8 mouse cellular contexts compared by ENCODE assay signal in genomic region chr7:114292501-114292971, GRCm38 (mm10). TPM values are rescaled to one million over a fixed set of nuclear protein-coding genes. Genes with fewer than 3 reads are reported as not detected.
DNase-seq lines count a peak whose midpoint lies in the region; ATAC-seq and TF ChIP-seq lines count a peak whose summit lies in the region.

No protein-coding gene starts in this region.

- H3K36me3 ChIP-seq in lung, postnatal 0 days (ENCODE audit: insufficient read depth, low read length) = no peaks in the 10 kb centered on the region

- peak overlapping the region; percentile 58 for H3K4me3 ChIP-seq in cerebellum, adult 2 months (replicated peaks; ENCODE audit: insufficient read depth, low read depth, low read length)
- peak overlapping the region; percentile 36; the same call in 1 of the 2 replicates for H3K4me3 ChIP-seq in lung, postnatal 0 days (ENCODE audit: low read depth, low read length)
- peak overlapping the region; percentile 1; the same call in 1 of the 2 replicates for H3K4me3 ChIP-seq in olfactory bulb, adult 2 months (ENCODE audit: insufficient read depth, low read depth, low read length)

- H3K27me3 ChIP-seq in cerebellum, adult 2 months (ENCODE audit: control insufficient read depth, insufficient read depth, low read length) = no peaks in the 10 kb centered on the region
- H3K27me3 ChIP-seq in lung, postnatal 0 days (replicated peaks; ENCODE audit: insufficient read depth, low read length) = no peaks in the 10 kb centered on the region

- H3K4me1 ChIP-seq in cerebellum, adult 2 months (ENCODE audit: control insufficient read depth, insufficient read depth, low read length) = peaks cover 16% of the 10 kb centered on the region
- no peaks in the 10 kb centered on the region; the same call in 1 of the 2 replicates for H3K4me1 ChIP-seq in lung, postnatal 0 days (ENCODE audit: insufficient read depth, low read depth, low read length)
- peaks cover 7% of the 10 kb centered on the region; the same call in 1 of the 2 replicates for H3K4me1 ChIP-seq in olfactory bulb, adult 2 months (ENCODE audit: control insufficient read depth, insufficient read depth, low read length)

- H3K4me2 ChIP-seq in lung, postnatal 0 days (replicated peaks; ENCODE audit: low read depth, low read length) = peak overlapping the region; percentile 44

- no peaks in the 10 kb centered on the region for H3K9me3 ChIP-seq in lung, postnatal 0 days (ENCODE audit: low read length)

- peak; percentile 73 for DNase-seq in Muller cell, postnatal 12 days (ENCODE audit: inconsistent ontology term)
- DNase-seq in cerebellum, adult 2 months = peak; percentile 84 to 86
- DNase-seq in frontal cortex, postnatal 10 days (ENCODE audit: low spot score in 2 of 2) = peak; percentile 47 to 59
- peak; percentile 83 for DNase-seq in layer of hippocampus, adult 9-11 months
- DNase-seq in lung, postnatal 0 days (ENCODE audit: low spot score) = peak; percentile 92
- peak; percentile 60 to 84 for DNase-seq in urinary bladder, postnatal 36 days (ENCODE audit: low spot score in 2 of 2)

- TF ChIP-seq CTCF in cerebellum, adult 2 months (IDR thresholded peaks at IDR 0.05; ENCODE audit: borderline replicate concordance, insufficient read depth, low read depth, low read length) = no peak
- TF ChIP-seq CTCF in lung, postnatal 0 days (IDR thresholded peaks at IDR 0.05) = no peak
- TF ChIP-seq CTCF in olfactory bulb, adult 2 months (IDR thresholded peaks at IDR 0.05; ENCODE audit: insufficient read depth, low read depth, low read length) = no peak

- peak overlapping the region; percentile 29; the same call in 1 of the 2 replicates for H3K9ac ChIP-seq in lung, postnatal 0 days (replicated peaks; ENCODE audit: low read depth)

- peak; percentile 39 to 50; a peak in 2 of 4 replicates for ATAC-seq in hematopoietic stem cell, adult 5-6 weeks (replicated peaks in 1 of 2; ENCODE audit: insufficient read depth in 1 of 2, low FRiP score in 2 of 2, low TSS enrichment in 1 of 2, low read depth in 1 of 2, poor library complexity in 2 of 2, severe bottlenecking in 2 of 2)
- ATAC-seq in lung, postnatal 0 days = peak; percentile 93

- 5% methylated on average over 12 of the region's 12 CpGs for WGBS in cerebellum, adult 2 months
- WGBS in lung, postnatal 0 days = 6% methylated on average over 12 of the region's 12 CpGs
- 9% methylated on average over 12 of the region's 12 CpGs for WGBS in olfactory bulb, adult 2 months

- H3K27ac ChIP-seq in cerebellum, adult 2 months (ENCODE audit: insufficient read depth, low read length) = peak overlapping the region; percentile 89
- H3K27ac ChIP-seq in lung, postnatal 0 days (ENCODE audit: low read length) = peak overlapping the region; percentile 69
- H3K27ac ChIP-seq in olfactory bulb, adult 2 months (ENCODE audit: insufficient read depth, low read depth, low read length) = no peak overlapping the region

- TF ChIP-seq POLR2A in cerebellum, adult 2 months (IDR thresholded peaks at IDR 0.05; ENCODE audit: borderline replicate concordance, insufficient read depth, low read length) = peak; percentile 19; the same call in 1 of the 2 replicates
- no peak for TF ChIP-seq POLR2A in olfactory bulb, adult 2 months (IDR thresholded peaks at IDR 0.05; ENCODE audit: insufficient read depth, low read depth, low read length)

- TF ChIP-seq EP300 in lung, postnatal 0 days (IDR thresholded peaks at IDR 0.05) = no peak; the same call in 1 of the 2 replicates

RNA-seq across cellular contexts. Expression of gene Psma1, which starts 16.6 kb away (rescaled TPM):
- 177 and 179 TPM in 2 replicates for polyA plus RNA-seq in cerebellum, adult 2 months (2012; rRNA removed)
- total RNA-seq in hematopoietic stem cell, adult 5-6 weeks (2017) = 243 and 311 TPM in 2 replicates
- 243 and 245 TPM in 2 replicates for polyA plus RNA-seq in lung, postnatal 0 days (2015; fragmentation: Nextera tagmentation; extraction: Ambion mirVana)
- not detected in 2 replicates for polyA plus RNA-seq in olfactory bulb, adult 2 months (2012; ENCODE audit: insufficient read depth, insufficient read length, low replicate concordance, missing spikeins)

RNA-seq across cellular contexts. Expression of gene Copb1, which starts 38.0 kb away (rescaled TPM):
- polyA plus RNA-seq in cerebellum, adult 2 months (2012; rRNA removed) = 44.9 and 50.5 TPM in 2 replicates
- 82.0 and 87.5 TPM in 2 replicates for total RNA-seq in hematopoietic stem cell, adult 5-6 weeks (2017)
- 75.1 and 82.2 TPM in 2 replicates for polyA plus RNA-seq in lung, postnatal 0 days (2015; fragmentation: Nextera tagmentation; extraction: Ambion mirVana)
- polyA plus RNA-seq in olfactory bulb, adult 2 months (2012; ENCODE audit: insufficient read depth, insufficient read length, low replicate concordance, missing spikeins) = not detected in 2 replicates

Comparison
In these comparisons a context has a peak if more than half of its experiments do, and no peak if none do; other contexts are left out.
1. H3K4me3 ChIP-seq: peak in every context shown above with its lines; median percentile 58 in cerebellum, adult 2 months; 36 in lung, postnatal 0 days; 1 in olfactory bulb, adult 2 months.